Mouse (Mus musculus) lung, adult 2 months (tissue): ENCODE results near the gene Nucb1. TPM values are rescaled to one million over a fixed set of nuclear protein-coding genes. Genes with fewer than 3 reads are reported as not detected.
"Not testable (repeated sequence)": the region's sequence is repeated elsewhere in the genome, so short reads cannot be mapped to it uniquely, and the experiment has no call there.

ENCODE experiments used
- DNase-seq: peaks from one replicate; pipeline ENCODE4 v3.0.0; 2022
- H3K4me1 ChIP-seq: fragments of 200-500 bp; 2 replicates; pipeline ENCODE4 v1.6.1; 2011; ENCODE audit warnings: low read length; ENCODE audit not compliant: control insufficient read depth, insufficient read depth
- H3K4me3 ChIP-seq: fragments of 200-500 bp; replicated peaks from 2 replicates; pipeline ENCODE3; 2011; ENCODE audit warnings: low read depth, mild to moderate bottlenecking, control low read depth, low read length; ENCODE audit errors: extremely low read depth
- CTCF ChIP-seq: fragments of 200-500 bp; IDR thresholded peaks from 2 replicates; pipeline ENCODE4 v1.5.1; 2011; ENCODE audit warnings: mild to moderate bottlenecking, low read length, control low read depth; ENCODE audit not compliant: insufficient read depth
- POLR2A ChIP-seq: fragments of 200-500 bp; IDR thresholded peaks from 2 replicates; pipeline ENCODE4 v1.6.1; 2011; ENCODE audit warnings: low read depth, mild to moderate bottlenecking, control low read depth, low read length, borderline replicate concordance; ENCODE audit errors: extremely low read depth
- WGBS: fragments of 180-500 bp; shearing (Covaris S2); methylation state at CpG from one replicate; pipeline ENCODE4 v1.1.7; 2018; 5-methylcytosine and 5-hydroxymethylcytosine counted together
- polyA plus RNA-seq: library from polyadenylated mRNA; depleted of rRNA; stranded (reverse); fragments of >200 nt; gene quantifications from 2 replicates; pipeline ENCODE4 v1.2.3, GENCODE M21; 2012

Gene Nucb1
- polyA plus RNA-seq, 1 experiment: 420 TPM

- H3K4me3 ChIP-seq: no peak overlapping the region
- 0 out of 2 replicates have a peak, but pooled peaks cover 3% of the 10 kb centered on the region for H3K4me1 ChIP-seq
- no peak for DNase-seq
- no peak for TF ChIP-seq POLR2A
- TF ChIP-seq CTCF: no peak
- WGBS: 65% methylated on average over 2 of the region's 2 CpGs
These were observed 30.0 kb upstream of the Nucb1 start for GRCm38 (mm10) chr7:45540213-45540612.

- DNase-seq: no peak
- TF ChIP-seq CTCF: no peak
- TF ChIP-seq POLR2A: no peak
- no peak overlapping the region for H3K4me3 ChIP-seq
- 0 out of 2 replicates have a peak, but pooled peaks cover 3% of the 10 kb centered on the region for H3K4me1 ChIP-seq
- WGBS: 88% methylated on average over 3 of the region's 3 CpGs
These were observed 28.9 kb upstream of the Nucb1 start for GRCm38 (mm10) chr7:45539095-45539494.

- peak overlapping the region; percentile 79 for H3K4me3 ChIP-seq
- WGBS: 6% methylated on average over 28 of the region's 29 CpGs
- H3K4me1 ChIP-seq: 0 out of 2 replicates have a peak, but pooled peaks cover 3% of the 10 kb centered on the region
- TF ChIP-seq POLR2A: no peak
- TF ChIP-seq CTCF: no peak
- DNase-seq: peak; percentile 53
These were observed 28.2 kb upstream of the Nucb1 start for GRCm38 (mm10) chr7:45538163-45539041.

GRCm38 (mm10) chr7:45537602-45538001, 27.4 kb upstream of the Nucb1 start:
- no peak overlapping the region for H3K4me3 ChIP-seq
- DNase-seq: no peak
- TF ChIP-seq CTCF (no peak), POLR2A (no peak)
- H3K4me1 ChIP-seq: 0 out of 2 replicates have a peak, but pooled peaks cover 3% of the 10 kb centered on the region
- 84% methylated on average over 10 of the region's 10 CpGs for WGBS

- TF ChIP-seq CTCF (no peak), POLR2A (no peak)
- Histone ChIP-seq H3K4me1 (0 out of 2 replicates have a peak, but pooled peaks cover 3% of the 10 kb centered on the region), H3K4me3 (no peak overlapping the region)
- DNase-seq: no peak
- 79% methylated on average over 1 of the region's 1 CpGs for WGBS
These were observed 25.5 kb upstream of the Nucb1 start for GRCm38 (mm10) chr7:45535676-45536075.

- Histone ChIP-seq H3K4me1 (no peaks in the 10 kb centered on the region), H3K4me3 (no peak overlapping the region)
- TF ChIP-seq CTCF: no peak
- 32% methylated on average over 2 of the region's 2 CpGs for WGBS
- no peak for DNase-seq
These were observed 20.4 kb upstream of the Nucb1 start for GRCm38 (mm10) chr7:45530643-45531042.

GRCm38 (mm10) chr7:45529461-45529860, 19.3 kb upstream of the Nucb1 start:
- Histone ChIP-seq H3K4me1 (peaks cover 6% of the 10 kb centered on the region; the same call in 1 of the 2 replicates), H3K4me3 (no peak overlapping the region)
- TF ChIP-seq CTCF (no peak), POLR2A (no peak)
- no peak for DNase-seq
- 7% methylated on average over 6 of the region's 6 CpGs for WGBS

- not testable (repeated sequence) for H3K4me3 ChIP-seq, DNase-seq
- WGBS: 92% methylated on average over 6 of the region's 6 CpGs
- peaks cover 15% of the 10 kb centered on the region for H3K4me1 ChIP-seq
These were observed 17.0 kb upstream of the Nucb1 start for GRCm38 (mm10) chr7:45527169-45527568.

GRCm38 (mm10) chr7:45526474-45527120, 16.4 kb upstream of the Nucb1 start:
- DNase-seq: no peak
- TF ChIP-seq POLR2A (no peak), CTCF (no peak)
- peaks cover 18% of the 10 kb centered on the region for H3K4me1 ChIP-seq
- peak overlapping the region; percentile 94 for H3K4me3 ChIP-seq
- WGBS: 18% methylated on average over 7 of the region's 7 CpGs
